Mouse (Mus musculus): ENCODE measurements around the gene Atcay. TPM values are rescaled to one million over a fixed set of nuclear protein-coding genes. Genes with fewer than 3 reads are reported as not detected.

Atcay gene
- polyA plus RNA-seq, 1 experiment from 2014 or later, result 0.04 TPM

GRCm38 (mm10) chr10:81200605-81201287 is 29.9 kb downstream of the Atcay start:
- no peak for ATAC-seq
- in situ Hi-C loops (cut with MboI; ENCODE audit: low pct_unique_long_range_greater_than_20kb), result no loop called here

GRCm38 (mm10) chr10:81200141-81200540 is 30.5 kb downstream of the Atcay start:
- no peak for TF ChIP-seq CTCF (IDR thresholded peaks at IDR 0.05)
- ChIA-PET CTCF (no interaction called here), POLR2A (no interaction called here)
- no peaks in the 10 kb centered on the region for H3K27me3 ChIP-seq
- no peak for DNase-seq (ENCODE audit: low read depth, low spot score)
- in situ Hi-C loops (cut with MboI; ENCODE audit: low pct_unique_long_range_greater_than_20kb), result no loop called here
- no peak for ATAC-seq

More at GRCm38 (mm10) chr10:81200605-81201287, 29.9 kb downstream of the Atcay start:
- CTCF ChIA-PET, result no interaction called here
- POLR2A ChIA-PET, result no interaction called here
- no peak for TF ChIP-seq CTCF (IDR thresholded peaks at IDR 0.05)
- DNase-seq (ENCODE audit: low read depth, low spot score), result no peak
- H3K27me3 ChIP-seq, result no peaks in the 10 kb centered on the region

GRCm38 (mm10) chr10:81198990-81199389 is 31.6 kb downstream of the Atcay start:
- ChIA-PET CTCF (interaction anchor here (1.9 to 2.7 kb wide), 2 partner anchors 17 to 25 kb away, joined by 7 to 21 read pairs; no protein-coding TSS in a partner anchor), POLR2A (no interaction called here)
- in situ Hi-C loops (cut with MboI; ENCODE audit: low pct_unique_long_range_greater_than_20kb), result no loop called here

GRCm38 (mm10) chr10:81198230-81198629 is 32.4 kb downstream of the Atcay start:
- DNase-seq (ENCODE audit: low read depth, low spot score), result no peak
- CTCF ChIA-PET, result interaction anchor here (1.9 to 2.7 kb wide), 2 partner anchors 18 to 26 kb away, joined by 7 to 21 read pairs; no protein-coding TSS in a partner anchor
- POLR2A ChIA-PET, result no interaction called here
- no peak for TF ChIP-seq CTCF (IDR thresholded peaks at IDR 0.05)
- in situ Hi-C loops (cut with MboI; ENCODE audit: low pct_unique_long_range_greater_than_20kb), result no loop called here
- no peak for ATAC-seq
- H3K27me3 ChIP-seq, result no peaks in the 10 kb centered on the region

More at GRCm38 (mm10) chr10:81198990-81199389, 31.6 kb downstream of the Atcay start:
- H3K27me3 ChIP-seq, result no peaks in the 10 kb centered on the region
- DNase-seq (ENCODE audit: low read depth, low spot score), result no peak
- TF ChIP-seq CTCF (IDR thresholded peaks at IDR 0.05), result no peak
- ATAC-seq, result no peak

- in situ Hi-C loops (cut with MboI; ENCODE audit: low pct_unique_long_range_greater_than_20kb), result no loop called here
- CTCF ChIA-PET, result interaction anchor here (1.9 to 2.7 kb wide), 3 partner anchors 13 to 27 kb away, joined by 4 to 21 read pairs (median 7); no protein-coding TSS in a partner anchor
- H3K27me3 ChIP-seq, result no peaks in the 10 kb centered on the region
Observed at GRCm38 (mm10) chr10:81197305-81197704, 33.3 kb downstream of the Atcay start.

GRCm38 (mm10) chr10:81196470-81197065 is 34.1 kb downstream of the Atcay start:
- CTCF ChIA-PET, result interaction anchor here (0.7 to 2.7 kb wide), 3 partner anchors 14 to 21 kb away, joined by 3 to 21 read pairs (median 4); no protein-coding TSS in a partner anchor
- ATAC-seq (no peak), DNase-seq (ENCODE audit: low read depth, low spot score) (no peak)
- POLR2A ChIA-PET, result interaction anchor here (1.3 kb wide), 1 partner anchor 21 kb away, joined by 4 read pairs; no protein-coding TSS in a partner anchor
- no peak for TF ChIP-seq CTCF (IDR thresholded peaks at IDR 0.05)
- no peaks in the 10 kb centered on the region for H3K27me3 ChIP-seq
- in situ Hi-C loops (cut with MboI; ENCODE audit: low pct_unique_long_range_greater_than_20kb), result no loop called here

More at GRCm38 (mm10) chr10:81197305-81197704, 33.3 kb downstream of the Atcay start:
- POLR2A ChIA-PET, result no interaction called here
- DNase-seq (ENCODE audit: low read depth, low spot score) (no peak), ATAC-seq (peak; percentile 31)
- TF ChIP-seq CTCF (IDR thresholded peaks at IDR 0.05), result no peak

GRCm38 (mm10) chr10:81195300-81195699 is 35.3 kb downstream of the Atcay start:
- DNase-seq (ENCODE audit: low read depth, low spot score) (no peak), ATAC-seq (no peak)
- no peak for TF ChIP-seq CTCF (IDR thresholded peaks at IDR 0.05)
- no peaks in the 10 kb centered on the region for H3K27me3 ChIP-seq
- CTCF ChIA-PET, result interaction anchor here (1.9 kb wide), 1 partner anchor 15 kb away, joined by 4 read pairs; no protein-coding TSS in a partner anchor
- POLR2A ChIA-PET, result interaction anchor here (1.3 kb wide), 1 partner anchor 23 kb away, joined by 4 read pairs; no protein-coding TSS in a partner anchor
- in situ Hi-C loops (cut with MboI; ENCODE audit: low pct_unique_long_range_greater_than_20kb), result no loop called here

GRCm38 (mm10) chr10:81193991-81194774 is 36.5 kb downstream of the Atcay start:
- no peak for TF ChIP-seq CTCF (IDR thresholded peaks at IDR 0.05)
- no peak for ATAC-seq
- POLR2A ChIA-PET, result interaction anchor here (2.3 kb wide), 1 partner anchor 29 kb away, joined by 8 read pairs; no protein-coding TSS in a partner anchor
- DNase-seq (ENCODE audit: low read depth, low spot score), result no peak
- CTCF ChIA-PET, result interaction anchor here (0.9 to 4.4 kb wide), 4 partner anchors 11 to 28 kb away, joined by 3 to 23 read pairs (median 4); no protein-coding TSS in a partner anchor
- in situ Hi-C loops (cut with MboI; ENCODE audit: low pct_unique_long_range_greater_than_20kb), result no loop called here
- H3K27me3 ChIP-seq, result no peaks in the 10 kb centered on the region

GRCm38 (mm10) chr10:81192968-81193501 is 37.6 kb downstream of the Atcay start:
- POLR2A ChIA-PET, result interaction anchor here (0.6 to 2.3 kb wide), 5 partner anchors 9 to 226 kb away, joined by 3 to 8 read pairs (median 4); partner anchors contain the start of genes 4930442H23Rik and Atcay
- no peak for ATAC-seq
- CTCF ChIA-PET, result interaction anchor here (4.4 kb wide), 1 partner anchor 24 kb away, joined by 23 read pairs; no protein-coding TSS in a partner anchor

More at GRCm38 (mm10) chr10:81192968-81193501, 37.6 kb downstream of the Atcay start:
- in situ Hi-C loops (cut with MboI; ENCODE audit: low pct_unique_long_range_greater_than_20kb), result no loop called here
- no peak for DNase-seq (ENCODE audit: low read depth, low spot score)
- no peak for TF ChIP-seq CTCF (IDR thresholded peaks at IDR 0.05)
- no peaks in the 10 kb centered on the region for H3K27me3 ChIP-seq

All from Patski (cell line).